Mouse (Mus musculus): Measurements from ENCODE around the gene Btbd35f29. TPM values are rescaled to one million over a fixed set of nuclear protein-coding genes. Genes with fewer than 3 reads are reported as not detected.
"Not testable (repeated sequence)": the region's sequence is repeated elsewhere in the genome, so short reads cannot be mapped to it uniquely, and the experiment has no call there.

Gene Btbd35f29
- polyA plus RNA-seq (2016; fragmentation: Nextera tagmentation; extraction: Ambion mirVana) = not detected in 2 replicates

DNA sequence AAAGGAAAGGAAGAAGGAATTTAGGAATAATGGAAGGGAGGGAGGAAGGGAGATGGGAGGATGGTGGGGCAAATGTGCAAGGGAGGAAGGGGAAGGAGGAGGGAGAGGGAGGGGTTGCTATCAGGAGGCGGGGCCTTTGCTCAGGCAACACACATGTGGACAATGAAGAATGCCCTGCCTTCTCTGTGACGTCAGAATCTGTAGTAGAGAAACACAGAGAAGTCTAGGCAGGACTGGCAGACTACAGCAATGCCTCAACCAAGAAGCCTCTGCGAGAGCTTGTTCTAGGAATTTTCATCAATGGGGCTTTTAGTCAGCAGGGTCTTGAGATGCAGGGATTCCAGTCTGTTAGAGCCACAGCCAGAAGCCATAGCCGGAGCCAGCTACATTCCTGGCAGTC lies at the start of gene Btbd35f29:
Btbd35f29 (plus strand) TSS at position 301 of the 400 bp plus-strand sequence.
- not testable (repeated sequence) for H3K27ac ChIP-seq (replicated peaks); H3K4me3 ChIP-seq; H3K36me3 ChIP-seq (replicated peaks); H3K4me1 ChIP-seq; DNase-seq (ENCODE audit: low spot score); H3K9me3 ChIP-seq; H3K27me3 ChIP-seq (replicated peaks; ENCODE audit: low read depth, poor library complexity, severe bottlenecking)
- WGBS = no CpG with 5 or more reads among the region's 4 CpGs

DNA sequence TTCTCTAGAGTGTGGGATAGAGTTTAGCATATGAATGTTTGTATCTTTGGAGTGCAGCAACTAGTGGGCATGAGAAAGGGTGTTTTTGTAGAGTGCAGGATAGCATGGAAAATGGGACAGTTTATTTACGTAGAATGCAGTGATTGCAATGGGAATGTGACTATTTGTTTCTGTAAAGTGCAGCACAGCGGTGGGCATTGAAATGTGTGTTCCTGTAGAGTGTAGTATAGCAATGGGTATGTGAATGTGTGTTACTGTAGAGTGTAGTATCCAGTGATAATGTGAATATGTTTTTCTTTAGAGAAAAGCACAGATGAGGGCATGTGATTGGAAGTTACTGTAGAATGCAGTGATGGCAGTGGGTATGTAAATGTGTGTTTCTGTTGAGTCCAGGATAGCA lies 23.9 kb downstream of the Btbd35f29 start:
- 82% methylated on average over 2 of the region's 2 CpGs for WGBS
- not testable (repeated sequence) for H3K4me1 ChIP-seq; H3K27me3 ChIP-seq (replicated peaks; ENCODE audit: low read depth, poor library complexity, severe bottlenecking); H3K36me3 ChIP-seq (replicated peaks); DNase-seq (ENCODE audit: low spot score); H3K4me3 ChIP-seq; H3K27ac ChIP-seq (replicated peaks)
- peaks cover 46% of the 10 kb centered on the region for H3K9me3 ChIP-seq

DNA sequence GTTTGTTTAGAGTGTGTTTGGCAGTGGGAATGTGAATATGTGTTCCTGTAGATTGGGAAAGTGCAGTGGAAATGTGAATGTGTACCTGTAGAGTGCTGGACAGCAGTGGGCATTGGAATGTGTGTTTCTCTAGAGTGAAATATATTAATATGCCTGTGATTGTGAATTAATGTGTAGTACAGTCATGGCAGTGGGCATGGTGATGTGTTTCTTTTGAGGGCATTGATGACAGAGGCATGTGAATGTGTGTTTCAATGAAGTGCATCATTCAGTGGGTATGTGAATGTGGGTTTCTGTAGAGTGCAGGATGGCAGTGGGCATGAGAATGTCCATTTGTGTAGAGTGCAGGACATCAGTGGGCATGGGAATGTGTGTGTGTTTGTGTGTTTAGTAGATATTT lies 27.7 kb downstream of the Btbd35f29 start:
- not testable (repeated sequence) for H3K27ac ChIP-seq (replicated peaks); H3K36me3 ChIP-seq (replicated peaks); H3K4me1 ChIP-seq; H3K27me3 ChIP-seq (replicated peaks; ENCODE audit: low read depth, poor library complexity, severe bottlenecking); H3K4me3 ChIP-seq; DNase-seq (ENCODE audit: low spot score)
- H3K9me3 ChIP-seq = peaks cover 50% of the 10 kb centered on the region

DNA sequence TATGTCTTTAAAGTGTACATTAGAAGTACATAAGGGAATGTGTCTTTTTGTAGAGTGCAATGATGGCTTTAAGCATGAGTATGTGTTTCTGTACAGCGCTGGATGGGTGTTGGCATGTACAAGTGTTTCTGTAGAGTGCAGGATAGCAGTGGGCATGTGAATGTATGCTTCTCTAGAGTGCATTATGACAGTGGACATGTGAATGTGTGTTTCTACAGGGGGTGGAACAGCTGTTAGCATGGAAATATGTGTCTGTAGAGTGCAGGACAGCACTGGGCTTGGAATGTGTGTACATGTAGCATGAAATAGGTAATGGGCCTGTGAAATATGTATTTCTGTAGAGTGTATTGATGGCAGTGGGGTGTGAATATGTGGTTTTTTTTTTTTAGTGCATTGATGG lies 28.4 kb downstream of the Btbd35f29 start:
- 81% methylated on average over 1 of the region's 1 CpGs for WGBS
- H3K27ac ChIP-seq (replicated peaks); DNase-seq (ENCODE audit: low spot score); H3K27me3 ChIP-seq (replicated peaks; ENCODE audit: low read depth, poor library complexity, severe bottlenecking); H3K36me3 ChIP-seq (replicated peaks); H3K4me1 ChIP-seq; H3K4me3 ChIP-seq: not testable (repeated sequence)
- H3K9me3 ChIP-seq = peaks cover 47% of the 10 kb centered on the region

DNA sequence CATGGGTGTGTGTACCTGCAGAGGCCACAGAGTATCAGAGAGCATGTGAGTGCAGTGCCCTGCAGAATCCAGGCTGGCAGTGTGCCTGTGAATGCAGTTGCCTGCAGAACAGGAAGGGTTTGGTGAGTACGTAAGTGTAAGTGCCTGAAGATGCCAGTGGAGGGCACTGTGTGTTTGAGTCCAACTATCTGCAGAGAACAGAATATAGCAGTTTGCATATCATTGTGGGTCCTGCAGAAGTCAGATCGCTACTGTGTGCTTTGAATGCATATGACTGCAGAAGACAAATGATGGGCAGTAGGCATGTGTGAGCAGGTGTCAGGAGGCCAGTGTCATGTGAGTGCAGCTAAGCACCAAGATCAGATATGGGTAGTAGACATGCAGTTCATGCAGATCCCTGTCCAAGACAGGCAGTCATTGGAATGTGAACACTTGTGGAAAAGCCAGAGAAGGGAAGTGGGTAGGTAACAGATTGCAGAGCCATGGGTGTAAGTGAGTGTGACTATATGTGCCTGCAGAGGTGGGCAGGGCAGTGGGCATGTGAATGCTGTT lies 41.1 kb downstream of the Btbd35f29 start:
- not testable (repeated sequence) for H3K36me3 ChIP-seq (replicated peaks); H3K4me3 ChIP-seq; H3K27me3 ChIP-seq (replicated peaks; ENCODE audit: low read depth, poor library complexity, severe bottlenecking); H3K27ac ChIP-seq (replicated peaks); DNase-seq (ENCODE audit: low spot score); H3K4me1 ChIP-seq
- H3K9me3 ChIP-seq = peaks cover 41% of the 10 kb centered on the region
- WGBS = 83% methylated on average over 2 of the region's 2 CpGs

DNA sequence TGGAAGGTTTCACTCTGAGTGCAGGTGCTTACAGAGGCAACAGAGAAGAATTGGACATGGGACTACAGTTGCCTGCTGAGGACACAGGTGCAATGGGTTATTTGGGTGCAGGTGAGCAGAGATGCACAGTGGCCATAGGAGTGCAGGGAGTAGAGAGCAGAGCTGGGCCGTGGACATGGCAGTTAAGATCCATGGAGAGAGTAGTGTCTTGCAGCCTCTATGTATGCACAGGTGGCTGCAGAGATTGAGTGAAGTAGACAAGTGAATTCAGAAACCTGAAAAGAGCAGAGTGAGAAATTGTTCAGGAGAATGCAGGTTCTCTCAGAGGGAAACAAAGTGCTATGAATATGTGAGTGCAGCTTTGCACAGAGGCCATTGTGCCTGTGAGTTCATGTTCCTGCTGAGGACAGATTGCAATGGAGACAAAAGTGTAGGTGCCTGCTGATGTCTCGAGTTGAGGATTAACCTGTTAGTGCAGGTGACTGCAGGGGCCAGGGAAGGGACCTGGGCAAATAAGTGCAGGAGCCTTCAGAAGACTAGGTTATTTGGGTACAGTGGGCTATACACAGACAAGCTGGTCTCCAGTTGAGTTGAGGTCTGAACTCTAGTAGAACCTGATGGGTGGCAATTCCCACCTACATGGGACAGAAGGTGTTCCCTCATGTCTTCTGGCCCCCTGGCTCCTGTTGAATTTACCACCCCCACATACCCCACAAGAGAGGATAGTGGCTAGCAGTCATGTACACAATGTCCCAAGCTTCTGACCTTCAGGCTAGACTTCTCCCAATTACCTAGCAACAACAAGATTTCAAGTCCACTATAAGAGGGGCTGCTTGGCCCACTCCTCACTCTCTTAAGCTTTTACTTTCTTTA lies 42.2 kb downstream of the Btbd35f29 start:
- H3K27me3 ChIP-seq (replicated peaks; ENCODE audit: low read depth, poor library complexity, severe bottlenecking); DNase-seq (ENCODE audit: low spot score); H3K4me3 ChIP-seq; H3K36me3 ChIP-seq (replicated peaks); H3K27ac ChIP-seq (replicated peaks); H3K4me1 ChIP-seq: not testable (repeated sequence)
- peaks cover 46% of the 10 kb centered on the region for H3K9me3 ChIP-seq
- 69% methylated on average over 2 of the region's 2 CpGs for WGBS

DNA sequence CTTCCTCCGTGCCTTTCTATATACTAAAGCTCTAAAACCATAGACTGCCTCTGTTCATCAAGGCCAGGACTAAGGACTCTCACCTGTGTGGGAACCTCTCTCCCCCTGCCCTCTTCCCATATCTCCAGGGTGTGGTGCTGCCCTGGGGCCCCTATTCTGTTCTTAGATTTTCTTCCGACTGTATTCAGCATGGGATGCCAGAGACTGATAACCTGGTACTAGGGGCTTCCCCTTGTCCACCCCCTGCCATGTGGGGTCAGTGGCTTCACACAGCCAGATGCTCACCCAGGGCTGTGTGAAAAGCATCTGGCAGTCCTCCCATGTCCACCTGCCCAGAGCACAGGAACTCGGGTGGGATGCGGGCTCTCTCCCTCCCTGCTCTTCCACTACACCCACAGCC lies 43.1 kb downstream of the Btbd35f29 start:
- 85% methylated on average over 4 of the region's 4 CpGs for WGBS
- H3K27me3 ChIP-seq (replicated peaks; ENCODE audit: low read depth, poor library complexity, severe bottlenecking); H3K36me3 ChIP-seq (replicated peaks); H3K27ac ChIP-seq (replicated peaks); DNase-seq (ENCODE audit: low spot score); H3K4me3 ChIP-seq; H3K4me1 ChIP-seq: not testable (repeated sequence)
- peaks cover 52% of the 10 kb centered on the region for H3K9me3 ChIP-seq

DNA sequence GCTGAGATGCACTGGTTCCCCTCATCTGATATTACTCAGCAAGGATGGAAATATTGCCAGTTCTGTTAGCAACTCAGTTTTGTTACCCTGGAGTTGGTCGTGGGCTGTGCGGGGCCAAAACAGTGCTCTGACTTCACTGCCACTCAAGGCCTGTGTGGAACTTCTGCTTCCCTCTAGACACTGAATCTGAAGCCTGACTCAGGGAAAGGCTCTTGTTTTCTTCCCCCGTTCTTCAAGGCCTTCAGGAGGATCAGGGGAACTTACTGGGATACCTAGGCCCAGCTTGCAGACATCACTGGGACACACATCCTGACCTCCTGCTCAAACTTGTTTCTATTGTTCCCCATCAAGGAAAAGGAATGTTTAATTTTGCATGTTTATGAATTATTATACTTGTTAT lies 45.2 kb downstream of the Btbd35f29 start:
- H3K36me3 ChIP-seq (replicated peaks); H3K27ac ChIP-seq (replicated peaks); H3K4me3 ChIP-seq; DNase-seq (ENCODE audit: low spot score); H3K27me3 ChIP-seq (replicated peaks; ENCODE audit: low read depth, poor library complexity, severe bottlenecking); H3K4me1 ChIP-seq: not testable (repeated sequence)
- peaks cover 54% of the 10 kb centered on the region for H3K9me3 ChIP-seq
- 81% methylated on average over 3 of the region's 3 CpGs for WGBS

DNA sequence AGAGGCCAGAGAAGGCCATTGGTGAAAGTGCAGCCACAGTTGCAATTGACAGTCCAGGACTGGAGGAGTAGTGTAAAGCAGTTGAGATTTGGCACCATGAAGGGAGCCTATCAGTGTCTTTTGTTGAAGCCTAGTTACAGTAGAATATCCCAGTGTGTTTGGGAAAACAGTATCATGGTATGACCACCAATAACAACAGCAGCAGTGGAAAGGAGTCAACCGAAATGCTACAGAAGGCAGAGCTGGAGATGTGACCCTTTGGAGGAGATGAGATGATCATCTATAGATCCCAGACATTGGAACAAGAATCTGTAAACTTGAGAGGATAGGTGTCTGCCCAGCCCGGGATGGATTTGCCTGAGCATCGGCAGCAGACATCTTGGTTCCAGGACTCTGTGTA lies 47.7 kb downstream of the Btbd35f29 start:
- 88% methylated on average over 3 of the region's 3 CpGs for WGBS
- not testable (repeated sequence) for H3K4me1 ChIP-seq; H3K36me3 ChIP-seq (replicated peaks); H3K27me3 ChIP-seq (replicated peaks; ENCODE audit: low read depth, poor library complexity, severe bottlenecking); H3K4me3 ChIP-seq; H3K27ac ChIP-seq (replicated peaks); DNase-seq (ENCODE audit: low spot score)
- H3K9me3 ChIP-seq = peaks cover 43% of the 10 kb centered on the region

Other genes starting within 250 kb of the Btbd35f29 start
- gene Spin2f, start 136.2 kb downstream of the Btbd35f29 start, polyA plus RNA-seq (2016; fragmentation: Nextera tagmentation; extraction: Ambion mirVana) = not detected in 2 replicates
- not detected in 2 replicates for gene Btbd35f26, start 218.8 kb downstream of the Btbd35f29 start, polyA plus RNA-seq (2016; fragmentation: Nextera tagmentation; extraction: Ambion mirVana)